Mouse (Mus musculus) midbrain, embryonic 10.5 days (tissue): ENCODE results near the gene Dgkg. TPM values are rescaled to one million over a fixed set of nuclear protein-coding genes. Genes with fewer than 3 reads are reported as not detected.

Source experiments
- DNase-seq: peaks from one replicate; pipeline ENCODE4 v3.0.0-alpha.2; 2017; ENCODE audit warnings: low spot score
- H3K27ac ChIP-seq: fragments of 300-500 bp; sonication (generic); replicated peaks from 2 replicates; pipeline ENCODE4 v1.5.1; 2016; ENCODE audit warnings: mild to moderate bottlenecking
- H3K27me3 ChIP-seq: fragments of 300-500 bp; sonication (generic); 2 replicates; pipeline ENCODE4 v1.6.1; 2016; ENCODE audit warnings: low read depth, mild to moderate bottlenecking; ENCODE audit not compliant: poor library complexity, severe bottlenecking
- H3K36me3 ChIP-seq: fragments of 300-500 bp; sonication (generic); 2 replicates; pipeline ENCODE4 v1.6.1; 2016; ENCODE audit warnings: mild to moderate bottlenecking, moderate library complexity
- H3K4me1 ChIP-seq: fragments of 300-500 bp; sonication (generic); 2 replicates; pipeline ENCODE4 v1.6.1; 2016
- H3K4me3 ChIP-seq: fragments of 300-500 bp; sonication (generic); 2 replicates; pipeline ENCODE4 v1.5.1; 2016; ENCODE audit warnings: mild to moderate bottlenecking, moderate library complexity
- H3K9me3 ChIP-seq: fragments of 300-500 bp; sonication (generic); replicated peaks from 2 replicates; pipeline ENCODE4 v1.6.1; 2016; ENCODE audit warnings: mild to moderate bottlenecking
- WGBS: fragments of 180-500 bp; shearing (Covaris S2); methylation state at CpG from one replicate; pipeline ENCODE4 v1.1.7; 2016; 5-methylcytosine and 5-hydroxymethylcytosine counted together
- polyA plus RNA-seq: library from polyadenylated mRNA; unstranded; fragments of >200 nt; fragmentation: Nextera tagmentation; extraction: Ambion mirVana; gene quantifications from 2 replicates; pipeline ENCODE4 v1.2.1, GENCODE M21; 2016

Gene Dgkg
- polyA plus RNA-seq, 1 experiment from 2014 or later, result 0.07 TPM

- WGBS, result 92% methylated on average over 5 of the region's 5 CpGs
- no peaks in the 10 kb centered on the region for H3K4me1 ChIP-seq
- DNase-seq, result no peak
- no peaks in the 10 kb centered on the region for H3K36me3 ChIP-seq
- H3K9me3 ChIP-seq, result no peaks in the 10 kb centered on the region
- no peaks in the 10 kb centered on the region; the same call in 1 of the 2 replicates for H3K27me3 ChIP-seq
- H3K4me3 ChIP-seq, result no peak overlapping the region
- H3K27ac ChIP-seq, result no peak overlapping the region
Measured at GRCm38 (mm10) chr16:22499951-22500350, 157.1 kb downstream of the Dgkg start.

- no peak for DNase-seq
- H3K36me3 ChIP-seq, result no peaks in the 10 kb centered on the region
- no peak overlapping the region for H3K27ac ChIP-seq
- no peaks in the 10 kb centered on the region for H3K9me3 ChIP-seq
- no peaks in the 10 kb centered on the region; the same call in 1 of the 2 replicates for H3K27me3 ChIP-seq
- WGBS, result 85% methylated on average over 3 of the region's 3 CpGs
- H3K4me1 ChIP-seq, result no peaks in the 10 kb centered on the region
- no peak overlapping the region for H3K4me3 ChIP-seq
Measured at GRCm38 (mm10) chr16:22499447-22499846, 157.6 kb downstream of the Dgkg start.

GRCm38 (mm10) chr16:22497976-22498375, 159.0 kb downstream of the Dgkg start:
- H3K4me3 ChIP-seq, result no peak overlapping the region
- no peaks in the 10 kb centered on the region for H3K36me3 ChIP-seq
- H3K27me3 ChIP-seq, result no peaks in the 10 kb centered on the region
- no peak overlapping the region for H3K27ac ChIP-seq
- no peaks in the 10 kb centered on the region for H3K9me3 ChIP-seq
- 75% methylated on average over 3 of the region's 3 CpGs for WGBS
- H3K4me1 ChIP-seq, result no peaks in the 10 kb centered on the region
- DNase-seq, result no peak

- H3K27me3 ChIP-seq, result no peaks in the 10 kb centered on the region
- no peak overlapping the region for H3K4me3 ChIP-seq
- no peak for DNase-seq
- H3K4me1 ChIP-seq, result peaks cover 8% of the 10 kb centered on the region
- WGBS, result 84% methylated on average over 5 of the region's 5 CpGs
- H3K27ac ChIP-seq, result no peak overlapping the region
- H3K9me3 ChIP-seq, result no peaks in the 10 kb centered on the region
- H3K36me3 ChIP-seq, result no peaks in the 10 kb centered on the region
Measured at GRCm38 (mm10) chr16:22495259-22495658, 161.8 kb downstream of the Dgkg start.

DNA sequence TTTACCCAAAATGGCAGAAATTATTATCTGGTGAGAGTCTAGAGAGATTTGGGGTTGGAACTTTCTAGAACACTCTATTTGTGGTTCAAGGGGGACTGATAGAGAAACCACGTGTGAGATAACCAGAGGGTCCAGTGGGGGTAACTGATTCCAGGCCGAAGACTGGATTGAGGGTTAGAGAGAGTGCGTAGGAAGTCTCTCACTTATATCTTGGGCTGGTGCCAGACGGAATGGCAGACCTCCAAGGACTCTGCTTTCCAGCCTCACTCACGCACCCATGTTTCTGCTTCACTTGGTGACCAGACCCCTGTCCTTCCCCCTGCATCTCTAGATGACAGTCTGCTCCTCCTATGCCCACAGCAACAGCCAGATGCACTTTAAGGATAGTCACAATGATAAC, 162.2 kb downstream of the Dgkg start:
- H3K27me3 ChIP-seq, result no peaks in the 10 kb centered on the region
- WGBS, result 83% methylated on average over 5 of the region's 5 CpGs
- no peak overlapping the region for H3K4me3 ChIP-seq
- no peak for DNase-seq
- H3K4me1 ChIP-seq, result peaks cover 10% of the 10 kb centered on the region
- H3K36me3 ChIP-seq, result no peaks in the 10 kb centered on the region
- H3K27ac ChIP-seq, result no peak overlapping the region
- no peaks in the 10 kb centered on the region for H3K9me3 ChIP-seq

- Histone ChIP-seq H3K4me1 (peaks cover 10% of the 10 kb centered on the region), H3K4me3 (no peak overlapping the region), H3K9me3 (no peaks in the 10 kb centered on the region), H3K27ac (no peak overlapping the region), H3K36me3 (no peaks in the 10 kb centered on the region), H3K27me3 (no peaks in the 10 kb centered on the region)
- WGBS, result 74% methylated on average over 4 of the region's 4 CpGs
- no peak for DNase-seq
Measured at GRCm38 (mm10) chr16:22493396-22493795, 163.6 kb downstream of the Dgkg start.

- no peak for DNase-seq
- H3K4me3 ChIP-seq, result no peak overlapping the region
- no peaks in the 10 kb centered on the region for H3K36me3 ChIP-seq
- no peak overlapping the region for H3K27ac ChIP-seq
- 88% methylated on average over 9 of the region's 9 CpGs for WGBS
- H3K4me1 ChIP-seq, result peaks cover 10% of the 10 kb centered on the region
- no peaks in the 10 kb centered on the region for H3K9me3 ChIP-seq
- H3K27me3 ChIP-seq, result no peaks in the 10 kb centered on the region
Measured at GRCm38 (mm10) chr16:22491446-22492166, 165.4 kb downstream of the Dgkg start.

DNA sequence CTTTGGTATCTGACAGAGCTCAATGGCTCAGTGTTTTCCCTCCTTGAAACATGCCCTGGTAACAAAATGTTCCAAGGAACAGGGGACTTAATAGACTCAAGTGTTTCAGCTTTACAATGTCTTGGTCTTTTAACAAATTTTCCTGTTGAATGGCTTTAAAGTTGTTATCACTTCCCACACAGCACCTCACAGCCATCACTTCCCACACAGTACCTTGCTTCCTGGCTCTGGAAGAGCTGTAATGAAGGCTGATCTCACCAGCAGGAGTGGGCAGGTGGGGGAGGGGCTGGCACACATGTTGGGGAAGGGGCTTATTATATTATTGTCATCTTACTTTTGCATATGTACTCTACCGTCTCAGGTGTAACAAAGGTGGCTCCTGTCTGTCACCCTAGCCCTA, 173.1 kb downstream of the Dgkg start:
- no peaks in the 10 kb centered on the region for H3K36me3 ChIP-seq
- H3K4me3 ChIP-seq, result no peak overlapping the region
- no peaks in the 10 kb centered on the region for H3K27me3 ChIP-seq
- H3K27ac ChIP-seq, result no peak overlapping the region
- WGBS, result 89% methylated on average over 1 of the region's 1 CpGs
- no peaks in the 10 kb centered on the region for H3K9me3 ChIP-seq
- no peak for DNase-seq
- no peaks in the 10 kb centered on the region for H3K4me1 ChIP-seq

- H3K9me3 ChIP-seq, result no peaks in the 10 kb centered on the region
- no peak overlapping the region for H3K27ac ChIP-seq
- H3K36me3 ChIP-seq, result no peaks in the 10 kb centered on the region
- no peak overlapping the region for H3K4me3 ChIP-seq
- 91% methylated on average over 8 of the region's 8 CpGs for WGBS
- DNase-seq, result no peak
- no peaks in the 10 kb centered on the region for H3K4me1 ChIP-seq
- H3K27me3 ChIP-seq, result no peaks in the 10 kb centered on the region
Measured at GRCm38 (mm10) chr16:22479322-22479721, 177.7 kb downstream of the Dgkg start.

DNA sequence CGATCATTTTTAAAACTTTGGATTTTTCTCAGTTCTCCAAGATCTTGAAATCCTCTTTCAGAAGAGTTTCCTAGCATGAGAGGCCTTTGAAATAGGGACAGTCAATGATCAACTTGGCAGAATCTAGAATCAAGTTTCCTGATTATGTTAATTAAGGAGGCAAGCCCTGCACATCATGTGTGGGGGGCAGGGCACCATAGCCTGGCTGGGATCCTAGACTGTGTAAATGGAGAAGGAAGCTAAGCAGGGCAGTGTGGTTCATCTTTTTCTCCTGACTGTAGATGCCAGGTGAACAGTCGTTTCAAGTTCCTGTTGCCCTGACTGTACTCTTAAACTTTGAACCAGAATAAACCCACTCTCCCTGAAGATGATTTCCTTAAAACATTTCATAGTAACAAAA, 185.3 kb downstream of the Dgkg start:
- H3K4me1 ChIP-seq, result no peaks in the 10 kb centered on the region
- H3K27ac ChIP-seq, result no peak overlapping the region
- WGBS, result 81% methylated on average over 2 of the region's 2 CpGs
- DNase-seq, result no peak
- H3K36me3 ChIP-seq, result no peaks in the 10 kb centered on the region
- H3K27me3 ChIP-seq, result no peaks in the 10 kb centered on the region
- no peak overlapping the region for H3K4me3 ChIP-seq
- H3K9me3 ChIP-seq, result no peaks in the 10 kb centered on the region

GRCm38 (mm10) chr16:22469385-22469784, 187.6 kb downstream of the Dgkg start:
- no peaks in the 10 kb centered on the region for H3K27me3 ChIP-seq
- 91% methylated on average over 11 of the region's 11 CpGs for whole genome bisulfite sequencing
- H3K4me1 ChIP-seq, result no peaks in the 10 kb centered on the region

DNA sequence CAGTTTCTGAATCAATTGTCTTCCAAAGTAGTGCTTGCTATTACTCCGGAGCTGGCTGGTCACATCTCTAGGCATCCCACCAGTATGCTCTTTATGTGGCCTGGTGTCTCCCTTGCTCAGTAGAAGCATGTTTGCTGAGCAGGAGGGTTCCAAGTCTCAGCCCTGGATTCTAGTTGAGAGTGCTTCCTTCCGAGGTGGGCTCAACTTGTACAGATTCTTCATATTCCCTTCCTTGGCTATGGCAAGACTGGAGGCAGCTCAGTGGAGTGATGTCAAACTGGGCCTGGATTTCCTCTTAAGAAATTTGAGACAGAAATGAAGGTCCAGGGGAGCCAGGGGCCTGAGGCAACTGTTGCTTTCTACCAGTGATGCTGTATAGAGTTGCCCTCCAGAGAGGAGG, 189.9 kb downstream of the Dgkg start:
- WGBS, result 87% methylated on average over 2 of the region's 2 CpGs
- Histone ChIP-seq H3K4me1 (no peaks in the 10 kb centered on the region), H3K27ac (no peak overlapping the region), H3K36me3 (no peaks in the 10 kb centered on the region), H3K27me3 (no peaks in the 10 kb centered on the region), H3K4me3 (no peak overlapping the region), H3K9me3 (no peaks in the 10 kb centered on the region)
- no peak for DNase-seq

More at GRCm38 (mm10) chr16:22469385-22469784, 187.6 kb downstream of the Dgkg start:
- Histone ChIP-seq H3K4me3 (no peak overlapping the region), H3K36me3 (no peaks in the 10 kb centered on the region), H3K9me3 (no peaks in the 10 kb centered on the region), H3K27ac (no peak overlapping the region)
- DNase-seq, result no peak

GRCm38 (mm10) chr16:22466381-22466780, 190.6 kb downstream of the Dgkg start:
- Histone ChIP-seq H3K27ac (no peak overlapping the region), H3K4me3 (no peak overlapping the region), H3K9me3 (no peaks in the 10 kb centered on the region), H3K4me1 (no peaks in the 10 kb centered on the region), H3K36me3 (no peaks in the 10 kb centered on the region), H3K27me3 (no peaks in the 10 kb centered on the region)
- 88% methylated on average over 11 of the region's 11 CpGs for WGBS
- no peak for DNase-seq
